In the genomic region with DNA sequence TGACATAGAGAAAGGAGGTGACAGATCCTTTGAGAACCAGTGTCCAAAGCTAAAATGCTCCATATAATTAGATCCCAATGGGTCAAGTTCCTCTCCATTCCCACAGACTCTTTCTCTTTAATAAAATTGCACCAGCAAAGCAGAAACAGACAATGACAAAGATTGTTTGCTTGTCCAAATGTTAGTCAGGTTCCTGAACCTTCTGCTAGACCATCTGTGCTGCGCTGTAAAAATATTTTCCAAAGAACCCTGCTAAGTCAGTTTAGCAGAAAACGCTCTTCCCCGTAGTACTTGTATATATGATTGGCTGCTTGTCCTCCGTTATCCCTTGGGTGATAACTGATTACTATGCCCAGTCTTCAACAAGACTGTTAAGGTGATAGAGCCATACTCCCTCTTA, we compare ENCODE assay signal across 21 mouse cellular contexts.
"Had no signal": no experiment of that assay in that cellular context is flagged by ENCODE, and none has a peak within 500 bp of the region (broad histone marks: within the 10 kb centered on the region; RNA-seq: fewer than 3 reads in every experiment).

No protein-coding gene starts in this region.

- H3K27ac ChIP-seq: gastrocnemius, adult 2 months; heart, embryonic 10.5 days; hindbrain, embryonic 10.5 days; hindbrain, embryonic 12.5 days; hindbrain, embryonic 14.5 days; intestine, embryonic 15.5 days; limb, embryonic 10.5 days; limb, embryonic 12.5 days; liver, embryonic 13.5 days; liver, embryonic 15.5 days had no signal

- DNase-seq: gastrocnemius, adult 2 months; gastrocnemius, postnatal 10 days; gastrocnemius, postnatal 25 days; heart, adult 18-20 months; heart, postnatal 10 days; heart, postnatal 4 days; kidney, adult 18-20 months; kidney, adult 8-10 months; kidney, postnatal 10 days; kidney, postnatal 36 days; liver; liver, embryonic 13.5 days had no signal

- H3K4me3 ChIP-seq: gastrocnemius, adult 2 months; heart, embryonic 10.5 days; heart, embryonic 12.5 days; hindbrain, embryonic 10.5 days; hindbrain, embryonic 12.5 days; intestine, embryonic 15.5 days; limb, embryonic 10.5 days; limb, embryonic 12.5 days; liver, embryonic 13.5 days; liver, embryonic 15.5 days had no signal
